In genomic region chr9:49055333-49056205, GRCm38 (mm10) we compare ENCODE assay signal across 8 mouse cellular contexts. TPM values are rescaled to one million over a fixed set of nuclear protein-coding genes. Genes with fewer than 3 reads are reported as not detected.
DNase-seq lines count a peak whose midpoint lies in the region; ATAC-seq and TF ChIP-seq lines count a peak whose summit lies in the region.

Gene Zw10 (plus strand): TSS chr9:49055613.

- peaks cover 21% of the 10 kb centered on the region for H3K4me1 ChIP-seq in bone marrow macrophage, adult 2 months (ENCODE audit: control insufficient read depth, insufficient read depth, low read length)
- H3K4me1 ChIP-seq in embryonic fibroblast, embryonic 13.5 days (ENCODE audit: control insufficient read depth, insufficient read depth, low read length), result no peaks in the 10 kb centered on the region
- peaks cover 9% of the 10 kb centered on the region; the same call in 1 of the 2 replicates for H3K4me1 ChIP-seq in kidney, embryonic 14.5 days (ENCODE audit: control insufficient read depth, insufficient read depth, low read length)
- peaks cover 13% of the 10 kb centered on the region for H3K4me1 ChIP-seq in limb, embryonic 15.5 days

- peak within 1 kb of the TSS; percentile 91 for H3K4me3 ChIP-seq in bone marrow macrophage, adult 2 months (ENCODE audit: insufficient read depth, low read length)
- H3K4me3 ChIP-seq in embryonic fibroblast, embryonic 13.5 days (ENCODE audit: insufficient read depth, low read length), result peak within 1 kb of the TSS; percentile 76
- H3K4me3 ChIP-seq in kidney, embryonic 14.5 days (ENCODE audit: low read length), result peak within 1 kb of the TSS; percentile 59
- peak within 1 kb of the TSS; percentile 83 for H3K4me3 ChIP-seq in limb, embryonic 15.5 days

- WGBS in kidney, embryonic 14.5 days, result under 1% methylated on average over 53 of the region's 53 CpGs
- WGBS in limb, embryonic 15.5 days, result under 1% methylated on average over 53 of the region's 53 CpGs

- H3K27me3 ChIP-seq in kidney, embryonic 14.5 days (ENCODE audit: control insufficient read depth, insufficient read depth, low read length), result no peaks in the 10 kb centered on the region
- H3K27me3 ChIP-seq in limb, embryonic 15.5 days, result no peaks in the 10 kb centered on the region

- peak; percentile 96 for DNase-seq in A20 (ENCODE audit: low read depth, low spot score)
- peak; percentile 94 to 95 for DNase-seq in heart, adult 9 months (ENCODE audit: low spot score in 2 of 2)
- peak; percentile 77 to 84 for DNase-seq in monocyte, adult 2 months (ENCODE audit: low read depth in 1 of 2, low spot score in 2 of 2)
- DNase-seq in spleen, postnatal 36 days (ENCODE audit: low spot score in 2 of 2), result peak; percentile 94 to 95

- no peak for TF ChIP-seq POLR2A in bone marrow macrophage, adult 2 months (IDR thresholded peaks at IDR 0.05; ENCODE audit: borderline replicate concordance, low read depth, low read length)
- peak; percentile 80 for TF ChIP-seq POLR2A in embryonic fibroblast, embryonic 13.5 days (IDR thresholded peaks at IDR 0.05; ENCODE audit: low read depth, low read length)

- peak within 1 kb of the TSS; percentile 56 for H3K4me2 ChIP-seq in kidney, embryonic 14.5 days (replicated peaks; ENCODE audit: low read depth, low read length)
- peak within 1 kb of the TSS; percentile 55 for H3K4me2 ChIP-seq in limb, embryonic 15.5 days

- no peaks in the 10 kb centered on the region for H3K9me3 ChIP-seq in kidney, embryonic 14.5 days (ENCODE audit: control insufficient read depth, low read length)
- H3K9me3 ChIP-seq in limb, embryonic 15.5 days, result no peaks in the 10 kb centered on the region

- no peak for TF ChIP-seq CTCF in bone marrow macrophage, adult 2 months (IDR thresholded peaks at IDR 0.05; ENCODE audit: low read depth, low read length)
- no peak for TF ChIP-seq CTCF in embryonic fibroblast, embryonic 13.5 days (IDR thresholded peaks at IDR 0.05; ENCODE audit: borderline replicate concordance, insufficient read depth, low read length)

- H3K9ac ChIP-seq in kidney, embryonic 14.5 days (ENCODE audit: low read depth, low read length), result peak within 1 kb of the TSS; percentile 69
- H3K9ac ChIP-seq in limb, embryonic 15.5 days, result peak within 1 kb of the TSS; percentile 83

- ATAC-seq in kidney, embryonic 14.5 days (ENCODE audit: low FRiP score, low TSS enrichment), result peak; percentile 98
- peak; percentile 97 for ATAC-seq in limb, embryonic 15.5 days (ENCODE audit: insufficient number of reproducible peaks, low FRiP score, low TSS enrichment, low read depth)

- no peak within 1 kb of the TSS for H3K27ac ChIP-seq in bone marrow macrophage, adult 2 months (ENCODE audit: insufficient read depth, low read depth, low read length)
- 0 out of 2 replicates have a peak within 1 kb of the TSS, but pooled peaks have one; percentile 3 for H3K27ac ChIP-seq in embryonic fibroblast, embryonic 13.5 days (ENCODE audit: insufficient read depth, low read length)
- H3K27ac ChIP-seq in kidney, embryonic 14.5 days (ENCODE audit: low read depth, low read length), result no peak within 1 kb of the TSS
- peak within 1 kb of the TSS; percentile 82 for H3K27ac ChIP-seq in limb, embryonic 15.5 days

- peaks cover 16% of the 10 kb centered on the region for H3K36me3 ChIP-seq in kidney, embryonic 14.5 days (ENCODE audit: control insufficient read depth, insufficient read depth, low read length)
- peaks cover 17% of the 10 kb centered on the region for H3K36me3 ChIP-seq in limb, embryonic 15.5 days

RNA-seq across cellular contexts. Expression of gene Zw10, which starts in this region (rescaled TPM):
- 16.7 and 20.5 TPM in 2 replicates for polyA plus RNA-seq in bone marrow macrophage, adult 2 months (2012; ENCODE audit: insufficient read depth, insufficient read length, missing spikeins)
- 23.4 and 24.0 TPM in 2 replicates for polyA plus RNA-seq in embryonic fibroblast, embryonic 13.5 days (2011; ENCODE audit: insufficient read length, low read depth, missing spikeins)
- 30.2 and 48.2 TPM in 2 replicates for polyA plus RNA-seq in kidney, embryonic 14.5 days (2014; fragmentation: Nextera tagmentation; extraction: Ambion mirVana)
- 36.7 and 37.1 TPM in 2 replicates for polyA plus RNA-seq in limb, embryonic 15.5 days (2015; fragmentation: Nextera tagmentation; extraction: Ambion mirVana)

Comparison
In these comparisons a context has a peak if more than half of its experiments do, and no peak if none do; other contexts are left out.
1. H3K27ac ChIP-seq: peak in embryonic fibroblast, embryonic 13.5 days (single experiment) and limb, embryonic 15.5 days (single experiment); none in bone marrow macrophage, adult 2 months (single experiment) and kidney, embryonic 14.5 days (single experiment).
2. Peak in every context shown above with its lines, with median percentiles within 50 percentile points of each other: DNase-seq and H3K4me3 ChIP-seq.